Mouse (Mus musculus) G1E (cell line): ENCODE results near the gene Coq8a. TPM values are rescaled to one million over a fixed set of nuclear protein-coding genes. Genes with fewer than 3 reads are reported as not detected.

ENCODE experiments used
- ATAC-seq: 2 replicates; pipeline ENCODE4 v1.8.0; 2016; ENCODE audit warnings: mild to moderate bottlenecking; ENCODE audit not compliant: insufficient number of reproducible peaks, poor library complexity, low FRiP score, severe bottlenecking; ENCODE audit errors: extremely low read depth
- DNase-seq: peaks from one replicate; pipeline ENCODE4 v3.0.0; 2012; ENCODE audit warnings: low spot score
- H3K27me3 ChIP-seq: 2 replicates; pipeline ENCODE4 v1.6.1; 2012; ENCODE audit warnings: mild to moderate bottlenecking, low read length, inconsistent platforms; ENCODE audit not compliant: insufficient read depth
- H3K36me3 ChIP-seq: replicated peaks from 2 replicates; pipeline ENCODE3; 2012; ENCODE audit warnings: mild to moderate bottlenecking, inconsistent platforms
- H3K4me1 ChIP-seq: 2 replicates; pipeline ENCODE4 v1.6.1; 2012; ENCODE audit warnings: low read depth, low read length, inconsistent platforms, mixed read lengths; ENCODE audit not compliant: insufficient read depth
- H3K4me3 ChIP-seq: 2 replicates; pipeline ENCODE4 v1.5.1; 2012; ENCODE audit warnings: low read depth, mild to moderate bottlenecking, inconsistent platforms, low read length, moderate library complexity, mixed read lengths
- H3K9me3 ChIP-seq: replicated peaks from 2 replicates; pipeline ENCODE4 v1.6.1; 2012; ENCODE audit warnings: inconsistent platforms
- CTCF ChIP-seq: IDR thresholded peaks from 2 replicates; pipeline ENCODE4 v1.5.1; 2012; ENCODE audit warnings: low read depth, low read length, inconsistent platforms, mixed read lengths
- GATA1 ChIP-seq: IDR thresholded peaks from 2 replicates; pipeline ENCODE4 v1.6.1; 2012; ENCODE audit warnings: borderline replicate concordance, low read length, inconsistent platforms, mixed read lengths
- GATA2 ChIP-seq: IDR thresholded peaks from 2 replicates; pipeline ENCODE4 v1.6.1; 2012; ENCODE audit warnings: low read depth, low read length, inconsistent platforms, borderline replicate concordance
- POLR2AphosphoS5 ChIP-seq: IDR thresholded peaks from 2 replicates; pipeline ENCODE4 v1.6.1; 2012; ENCODE audit warnings: low read depth, low read length, inconsistent platforms; ENCODE audit not compliant: insufficient replicate concordance
- TAL1 ChIP-seq: conservative IDR thresholded peaks from 2 replicates; pipeline ENCODE4 v1.6.1; 2012; ENCODE audit warnings: low read depth, low read length, inconsistent platforms, mixed read lengths
- polyA plus RNA-seq: library from polyadenylated mRNA; stranded (reverse); fragments of >175 nt; gene quantifications from 2 replicates; pipeline ENCODE4 v1.2.3, GENCODE M21; 2012
- total RNA-seq, 2 experiments: library from RNA; stranded (forward) in 1 of 2; stranded (reverse) in 1 of 2; fragments of 200-1000 nt in 1 of 2; fragments of >200 nt in 1 of 2; fragmentation: Nextera tagmentation in 1 of 2; gene quantifications; 2 replicates each; pipeline ENCODE4 v1.2.3; 2014 to 2017

Gene Coq8a
- total and polyA plus RNA-seq, 3 experiments = 4.0 to 6.2 (median 4.4) TPM

GRCm38 (mm10) chr1:180118233-180118632 is 81.2 kb downstream of the Coq8a start:
- Histone ChIP-seq H3K36me3 (peaks cover 15% of the 10 kb centered on the region), H3K4me1 (no peaks in the 10 kb centered on the region), H3K27me3 (no peaks in the 10 kb centered on the region), H3K4me3 (no peak overlapping the region), H3K9me3 (no peaks in the 10 kb centered on the region)
- TF ChIP-seq GATA1 (no peak), GATA2 (no peak), TAL1 (no peak), CTCF (no peak), POLR2AphosphoS5 (no peak)
- ATAC-seq (no peak), DNase-seq (no peak)

- peaks cover 19% of the 10 kb centered on the region for H3K36me3 ChIP-seq
- no peaks in the 10 kb centered on the region for H3K9me3 ChIP-seq
- no peak for ATAC-seq
- no peak overlapping the region for H3K4me3 ChIP-seq
- no peak for DNase-seq
- no peaks in the 10 kb centered on the region for H3K27me3 ChIP-seq
- TF ChIP-seq TAL1 (no peak), CTCF (no peak), GATA1 (no peak), GATA2 (no peak), POLR2AphosphoS5 (no peak)
- H3K4me1 ChIP-seq = no peaks in the 10 kb centered on the region
Observed at GRCm38 (mm10) chr1:180116525-180116924, 82.9 kb downstream of the Coq8a start.

Other genes with a start within 250 kb of the Coq8a start
- 50.3 and 90.0 TPM in 2 replicates for gene Cdc42bpa, start 239.1 kb downstream of the Coq8a start, total RNA-seq (2014; fragmentation: Nextera tagmentation)
- 22.9 and 28.2 TPM in 2 replicates for gene Cdc42bpa, start 239.1 kb downstream of the Coq8a start, total RNA-seq (2017)
- gene Cdc42bpa, start 239.1 kb downstream of the Coq8a start, polyA plus RNA-seq = 8.2 and 8.3 TPM in 2 replicates
- 19.4 and 24.1 TPM in 2 replicates for gene Psen2, start 63.8 kb upstream of the Coq8a start, total RNA-seq (2014; fragmentation: Nextera tagmentation)
- 126 and 146 TPM in 2 replicates for gene Psen2, start 63.8 kb upstream of the Coq8a start, total RNA-seq (2017)
- gene Psen2, start 63.8 kb upstream of the Coq8a start, polyA plus RNA-seq = 15.8 and 20.2 TPM in 2 replicates
- gene Itpkb, start 130.9 kb upstream of the Coq8a start, total RNA-seq (2014; fragmentation: Nextera tagmentation) = 17.2 and 17.8 TPM in 2 replicates
- gene Itpkb, start 130.9 kb upstream of the Coq8a start, total RNA-seq (2017) = 12.8 and 14.6 TPM in 2 replicates
- gene Itpkb, start 130.9 kb upstream of the Coq8a start, polyA plus RNA-seq = 13.5 and 16.9 TPM in 2 replicates